Mouse (Mus musculus): ENCODE data around the gene Btbd9. TPM values are rescaled to one million over a fixed set of nuclear protein-coding genes. Genes with fewer than 3 reads are reported as not detected.

Gene Btbd9
- total and polyA plus RNA-seq, 2 experiments from 2014 or later, result 30.3 to 31.0 TPM

DNA sequence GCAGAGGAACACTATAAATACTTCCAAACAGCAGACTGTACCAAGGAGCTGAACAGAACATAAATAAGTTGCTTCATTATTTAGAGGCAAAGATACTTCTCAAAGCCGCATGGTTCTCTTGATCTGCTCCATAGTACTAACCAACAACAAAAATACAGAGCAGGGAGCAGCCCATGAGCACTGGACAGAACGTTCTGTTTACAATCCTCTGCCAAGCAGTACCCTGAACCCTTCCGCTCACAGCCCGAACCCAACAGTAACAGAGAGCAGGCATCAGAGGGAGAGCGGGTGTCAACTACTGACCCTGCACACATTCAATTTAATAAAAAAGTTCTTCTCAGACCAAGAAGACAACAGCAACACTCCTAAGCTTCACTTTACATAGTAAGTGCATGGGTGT, 117.4 kb downstream of the Btbd9 start:
- no peak for TF ChIP-seq EP300 (IDR thresholded peaks at IDR 0.05; ENCODE audit: low read depth)
- no peak for TF ChIP-seq CTCF (IDR thresholded peaks at IDR 0.05; ENCODE audit: low read depth)
- no peak for ATAC-seq (ENCODE audit: insufficient read depth, low read depth)
- Histone ChIP-seq H3K27ac (ENCODE audit: low read depth) (peak overlapping the region; percentile 46), H3K9me3 (replicated peaks; ENCODE audit: control insufficient read depth, low read length) (no peaks in the 10 kb centered on the region), H3K27me3 (ENCODE audit: control insufficient read depth, insufficient read depth, low read length) (no peaks in the 10 kb centered on the region), H3K9ac (replicated peaks; ENCODE audit: low read depth, low read length) (no peak overlapping the region), H3K36me3 (replicated peaks; ENCODE audit: control insufficient read depth, insufficient read depth, low read length) (no peaks in the 10 kb centered on the region), H3K4me3 (ENCODE audit: low read depth, low read length) (no peak overlapping the region), H3K4me1 (ENCODE audit: control insufficient read depth, insufficient read depth) (peaks cover 26% of the 10 kb centered on the region), H3K4me2 (ENCODE audit: low read depth, low read length) (no peak overlapping the region)
- 81% methylated on average over 5 of the region's 5 CpGs for WGBS
- DNase-seq (ENCODE audit: low spot score), result no peak

DNA sequence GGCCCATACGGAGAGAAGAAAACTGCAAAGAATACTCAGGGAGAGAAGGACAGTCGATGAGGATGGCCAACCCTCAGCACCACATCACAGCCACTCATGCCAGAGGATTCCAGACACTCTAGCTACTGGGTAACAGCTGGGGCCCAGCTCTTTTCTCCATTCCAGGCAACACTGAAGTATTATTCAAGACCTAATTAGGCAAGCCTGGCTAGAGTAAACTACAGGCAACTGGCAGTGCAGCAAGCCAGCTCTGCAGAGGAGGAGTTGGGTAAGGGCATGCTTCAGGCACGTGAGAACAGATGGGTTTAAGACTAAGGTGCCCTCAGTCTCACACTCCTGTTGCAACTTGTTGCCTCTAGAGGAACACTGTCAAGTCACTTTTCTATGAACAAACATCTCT, 118.0 kb downstream of the Btbd9 start:
- no peak overlapping the region for H3K4me3 ChIP-seq (ENCODE audit: low read depth, low read length)
- peak overlapping the region; percentile 7; the same call in 1 of the 2 replicates for H3K27ac ChIP-seq (ENCODE audit: low read depth)
- no peaks in the 10 kb centered on the region for H3K27me3 ChIP-seq (ENCODE audit: control insufficient read depth, insufficient read depth, low read length)
- peaks cover 20% of the 10 kb centered on the region for H3K4me1 ChIP-seq (ENCODE audit: control insufficient read depth, insufficient read depth)
- ATAC-seq (ENCODE audit: insufficient read depth, low read depth) (no peak), DNase-seq (ENCODE audit: low spot score) (no peak)
- WGBS, result 43% methylated on average over 3 of the region's 3 CpGs
- no peaks in the 10 kb centered on the region for H3K36me3 ChIP-seq (replicated peaks; ENCODE audit: control insufficient read depth, insufficient read depth, low read length)
- no peak overlapping the region for H3K4me2 ChIP-seq (ENCODE audit: low read depth, low read length)
- H3K9me3 ChIP-seq (replicated peaks; ENCODE audit: control insufficient read depth, low read length), result no peaks in the 10 kb centered on the region
- H3K9ac ChIP-seq (replicated peaks; ENCODE audit: low read depth, low read length), result no peak overlapping the region
- no peak for TF ChIP-seq CTCF (IDR thresholded peaks at IDR 0.05; ENCODE audit: low read depth)
- TF ChIP-seq EP300 (IDR thresholded peaks at IDR 0.05; ENCODE audit: low read depth), result no peak

DNA sequence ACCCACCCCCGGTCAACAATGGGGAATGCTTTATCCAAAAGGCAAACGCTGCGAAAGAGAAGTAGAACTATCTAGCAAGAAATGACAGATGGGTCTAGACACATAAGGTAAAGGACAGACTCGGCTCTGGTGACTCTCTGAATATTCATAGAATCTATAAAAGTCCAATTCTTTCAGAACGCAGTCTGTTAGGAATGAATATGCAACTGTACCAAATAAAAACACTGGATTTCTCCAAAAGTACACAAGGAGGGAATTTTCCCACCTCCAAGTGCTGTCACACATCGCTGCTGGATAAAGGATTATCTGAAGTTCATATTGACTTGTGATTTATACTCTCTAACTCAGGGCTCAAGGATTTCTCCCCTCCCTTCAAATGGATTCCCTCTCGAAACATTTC, 118.8 kb downstream of the Btbd9 start:
- no peak overlapping the region for H3K9ac ChIP-seq (replicated peaks; ENCODE audit: low read depth, low read length)
- no peak overlapping the region for H3K4me3 ChIP-seq (ENCODE audit: low read depth, low read length)
- no peak for DNase-seq (ENCODE audit: low spot score)
- H3K27me3 ChIP-seq (ENCODE audit: control insufficient read depth, insufficient read depth, low read length), result no peaks in the 10 kb centered on the region
- 91% methylated on average over 7 of the region's 7 CpGs for WGBS
- H3K4me2 ChIP-seq (ENCODE audit: low read depth, low read length), result no peak overlapping the region
- peaks cover 18% of the 10 kb centered on the region for H3K4me1 ChIP-seq (ENCODE audit: control insufficient read depth, insufficient read depth)
- H3K9me3 ChIP-seq (replicated peaks; ENCODE audit: control insufficient read depth, low read length), result no peaks in the 10 kb centered on the region
- H3K27ac ChIP-seq (ENCODE audit: low read depth), result no peak overlapping the region
- H3K36me3 ChIP-seq (replicated peaks; ENCODE audit: control insufficient read depth, insufficient read depth, low read length), result no peaks in the 10 kb centered on the region
- ATAC-seq (ENCODE audit: insufficient read depth, low read depth), result no peak
- no peak for TF ChIP-seq EP300 (IDR thresholded peaks at IDR 0.05; ENCODE audit: low read depth)
- TF ChIP-seq CTCF (IDR thresholded peaks at IDR 0.05; ENCODE audit: low read depth), result no peak

DNA sequence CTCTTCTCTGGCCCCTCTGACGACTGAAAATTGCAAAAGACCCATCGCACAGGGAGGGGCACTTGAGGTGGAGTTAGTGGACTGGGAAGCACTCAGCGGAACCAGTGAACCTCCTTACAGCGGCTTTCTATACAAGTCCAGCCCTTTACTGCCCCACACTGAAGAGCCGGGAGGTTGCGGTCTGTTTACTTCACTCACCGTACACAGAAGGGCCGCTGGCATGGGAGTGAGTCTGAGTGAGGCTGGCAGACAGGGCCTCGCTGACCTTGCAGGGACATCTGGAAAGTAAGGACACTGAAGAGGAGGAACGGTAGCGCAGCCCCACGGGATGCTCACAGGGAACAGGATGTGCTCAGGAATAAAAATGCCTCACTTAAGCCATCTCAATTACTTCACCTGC, 120.0 kb downstream of the Btbd9 start:
- Histone ChIP-seq H3K4me1 (ENCODE audit: control insufficient read depth, insufficient read depth) (peaks cover 18% of the 10 kb centered on the region), H3K27ac (ENCODE audit: low read depth) (0 out of 2 replicates have a peak overlapping the region, but pooled peaks have one; percentile 2), H3K4me3 (ENCODE audit: low read depth, low read length) (no peak overlapping the region), H3K9me3 (replicated peaks; ENCODE audit: control insufficient read depth, low read length) (no peaks in the 10 kb centered on the region), H3K36me3 (replicated peaks; ENCODE audit: control insufficient read depth, insufficient read depth, low read length) (no peaks in the 10 kb centered on the region), H3K27me3 (ENCODE audit: control insufficient read depth, insufficient read depth, low read length) (no peaks in the 10 kb centered on the region), H3K4me2 (ENCODE audit: low read depth, low read length) (no peak overlapping the region), H3K9ac (replicated peaks; ENCODE audit: low read depth, low read length) (no peak overlapping the region)
- DNase-seq (ENCODE audit: low spot score), result no peak
- 55% methylated on average over 12 of the region's 12 CpGs for WGBS
- ATAC-seq (ENCODE audit: insufficient read depth, low read depth), result peak; percentile 51; the same call in 1 of the 2 replicates
- no peak for TF ChIP-seq CTCF (IDR thresholded peaks at IDR 0.05; ENCODE audit: low read depth)
- TF ChIP-seq EP300 (IDR thresholded peaks at IDR 0.05; ENCODE audit: low read depth), result no peak

DNA sequence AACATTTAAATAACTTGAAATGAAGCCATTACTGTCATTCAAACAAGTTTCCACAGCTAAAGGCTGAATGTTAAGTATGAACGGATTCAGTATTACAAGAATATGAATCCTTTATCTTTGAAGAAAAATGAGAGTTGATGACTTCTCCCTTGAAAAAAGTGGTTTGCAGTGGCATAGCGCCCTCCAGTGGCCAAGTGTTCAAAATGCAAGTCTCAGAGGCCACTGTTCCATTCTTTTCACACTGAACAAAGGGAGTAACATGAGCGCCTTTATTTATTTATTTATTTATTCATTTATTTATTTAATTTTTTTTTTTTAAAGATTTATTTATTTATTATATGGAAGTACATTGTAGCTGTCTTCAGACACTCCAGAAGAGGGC, 121.4 kb downstream of the Btbd9 start:
- Histone ChIP-seq H3K27me3 (ENCODE audit: control insufficient read depth, insufficient read depth, low read length) (no peaks in the 10 kb centered on the region), H3K36me3 (replicated peaks; ENCODE audit: control insufficient read depth, insufficient read depth, low read length) (no peaks in the 10 kb centered on the region), H3K27ac (ENCODE audit: low read depth) (no peak overlapping the region), H3K4me1 (ENCODE audit: control insufficient read depth, insufficient read depth) (peaks cover 18% of the 10 kb centered on the region), H3K9me3 (replicated peaks; ENCODE audit: control insufficient read depth, low read length) (no peaks in the 10 kb centered on the region), H3K9ac (replicated peaks; ENCODE audit: low read depth, low read length) (no peak overlapping the region), H3K4me3 (ENCODE audit: low read depth, low read length) (no peak overlapping the region), H3K4me2 (ENCODE audit: low read depth, low read length) (no peak overlapping the region)
- 20% methylated on average over 3 of the region's 3 CpGs for WGBS
- DNase-seq (ENCODE audit: low spot score) (peak; percentile 77), ATAC-seq (ENCODE audit: insufficient read depth, low read depth) (no peak)
- TF ChIP-seq EP300 (IDR thresholded peaks at IDR 0.05; ENCODE audit: low read depth), result no peak
- peak; percentile 82 for TF ChIP-seq CTCF (IDR thresholded peaks at IDR 0.05; ENCODE audit: low read depth)

DNA sequence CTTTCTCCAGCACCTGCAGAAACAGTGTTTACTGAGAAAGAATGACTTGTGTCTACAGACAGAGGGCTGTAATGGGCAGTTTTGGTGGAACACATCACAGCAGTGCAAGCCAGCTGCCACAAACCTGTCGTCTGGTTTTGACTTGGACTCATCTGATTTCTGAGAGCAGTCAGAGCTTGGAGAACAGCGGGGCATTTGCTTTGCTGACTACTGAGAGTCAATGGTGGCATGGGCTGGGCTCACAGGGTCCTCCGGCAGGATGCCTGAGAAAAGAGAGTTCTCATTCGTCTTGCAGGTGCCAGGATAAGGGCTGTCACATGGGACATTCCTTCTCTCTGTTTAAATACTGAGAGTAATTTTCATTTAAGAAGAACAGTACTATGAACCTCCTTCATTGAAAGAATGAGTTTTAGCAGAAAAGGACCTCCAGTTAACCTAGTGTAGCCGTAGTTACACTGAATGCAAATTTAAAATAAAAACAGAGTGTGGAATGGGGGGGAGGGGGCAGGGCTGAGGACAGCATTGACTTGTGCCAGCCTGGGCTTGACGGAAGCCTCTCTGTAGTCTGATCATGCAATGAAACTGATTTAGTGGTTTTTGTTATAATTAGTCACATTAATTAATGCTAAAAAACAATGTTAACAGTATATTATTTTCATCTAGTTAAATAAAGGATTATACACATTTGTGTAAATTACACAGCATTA, 122.0 kb downstream of the Btbd9 start:
- Histone ChIP-seq H3K9me3 (replicated peaks; ENCODE audit: control insufficient read depth, low read length) (no peaks in the 10 kb centered on the region), H3K27ac (ENCODE audit: low read depth) (no peak overlapping the region), H3K4me2 (ENCODE audit: low read depth, low read length) (no peak overlapping the region), H3K27me3 (ENCODE audit: control insufficient read depth, insufficient read depth, low read length) (no peaks in the 10 kb centered on the region), H3K9ac (replicated peaks; ENCODE audit: low read depth, low read length) (no peak overlapping the region), H3K4me1 (ENCODE audit: control insufficient read depth, insufficient read depth) (peaks cover 18% of the 10 kb centered on the region), H3K4me3 (ENCODE audit: low read depth, low read length) (no peak overlapping the region), H3K36me3 (replicated peaks; ENCODE audit: control insufficient read depth, insufficient read depth, low read length) (no peaks in the 10 kb centered on the region)
- TF ChIP-seq EP300 (IDR thresholded peaks at IDR 0.05; ENCODE audit: low read depth), result no peak
- no peak for TF ChIP-seq CTCF (IDR thresholded peaks at IDR 0.05; ENCODE audit: low read depth)
- WGBS, result 60% methylated on average over 6 of the region's 6 CpGs
- no peak for DNase-seq (ENCODE audit: low spot score)
- ATAC-seq (ENCODE audit: insufficient read depth, low read depth), result no peak

Measured in heart, postnatal 0 days (tissue).